Mouse (Mus musculus) MEL (cell line): ENCODE results near the gene Zbtb20.

ENCODE experiments used
- BHLHE40 ChIP-seq: IDR thresholded peaks from 2 replicates; pipeline ENCODE4 v1.6.1; 2012; ENCODE audit warnings: low read depth, mild to moderate bottlenecking, inconsistent platforms, low read length, improper control_type of control experiment, borderline replicate concordance
- CHD2 ChIP-seq: IDR thresholded peaks from 2 replicates; pipeline ENCODE4 v1.6.1; 2011; ENCODE audit warnings: low read length, improper control_type of control experiment
- CTCF ChIP-seq, 3 experiments: IDR thresholded peaks in 2 of 3; conservative IDR thresholded peaks in 1 of 3; 2 replicates each; pipeline ENCODE4 v1.5.1; 2011 to 2012; ENCODE audit warnings: low read length in 3 of 3, low read depth in 2 of 3, mild to moderate bottlenecking in 2 of 3, improper control_type of control experiment in 1 of 3, inconsistent platforms in 1 of 3, mixed read lengths in 1 of 3, moderate library complexity in 1 of 3; ENCODE audit not compliant: control insufficient read depth in 1 of 3, insufficient read depth in 1 of 3, poor library complexity in 1 of 3, severe bottlenecking in 1 of 3
- ELF1 ChIP-seq: IDR thresholded peaks from 2 replicates; pipeline ENCODE4 v1.6.1; 2014; ENCODE audit warnings: low read depth, mild to moderate bottlenecking, inconsistent platforms, low read length, improper control_type of control experiment, moderate library complexity
- EP300 ChIP-seq, 2 experiments: IDR thresholded peaks; 2 replicates each; pipeline ENCODE4 v1.6.1; 2011; ENCODE audit warnings: improper control_type of control experiment in 2 of 2, low read length in 2 of 2, low read depth in 1 of 2, mild to moderate bottlenecking in 1 of 2
- GATA1 ChIP-seq: IDR thresholded peaks from 2 replicates; pipeline ENCODE4 v1.6.1; 2011; ENCODE audit warnings: low read depth, low read length, improper control_type of control experiment
- HCFC1 ChIP-seq: IDR thresholded peaks from 2 replicates; pipeline ENCODE4 v1.6.1; 2012; ENCODE audit warnings: low read depth, mild to moderate bottlenecking, inconsistent platforms, low read length, improper control_type of control experiment, moderate library complexity
- POLR2A ChIP-seq, 2 experiments: IDR thresholded peaks; 2 replicates each; pipeline ENCODE4 v1.6.1; 2011 to 2012; ENCODE audit warnings: low read length in 2 of 2, mild to moderate bottlenecking in 2 of 2, control low read depth in 1 of 2, improper control_type of control experiment in 1 of 2, low read depth in 1 of 2, moderate library complexity in 1 of 2; ENCODE audit not compliant: control insufficient read depth in 1 of 2, insufficient read depth in 1 of 2, poor library complexity in 1 of 2
- POLR2AphosphoS5 ChIP-seq: IDR thresholded peaks from 2 replicates; pipeline ENCODE4 v1.6.1; 2012; ENCODE audit warnings: low read depth, borderline replicate concordance, mild to moderate bottlenecking, inconsistent platforms, low read length, moderate library complexity, mixed read lengths
- TAL1 ChIP-seq: IDR thresholded peaks from 2 replicates; pipeline ENCODE4 v1.6.1; 2012; ENCODE audit warnings: mild to moderate bottlenecking, inconsistent platforms, low read length, moderate library complexity, mixed read lengths
- TCF12 ChIP-seq: IDR thresholded peaks from 2 replicates; pipeline ENCODE4 v1.6.1; 2014; ENCODE audit warnings: low read depth, mild to moderate bottlenecking, inconsistent platforms, low read length, improper control_type of control experiment, moderate library complexity

GRCm38 (mm10) chr16:42872101-42872500, 3.6 kb upstream of the Zbtb20 start:
- TF ChIP-seq TAL1 (no peak), CTCF (IDR thresholded peaks at IDR 0.05 in 2 of 3, conservative IDR thresholded peaks at IDR 0.05 in 1 of 3; ENCODE audit: control insufficient read depth in 1 of 3, insufficient read depth in 1 of 3, low read depth in 2 of 3, low read length in 3 of 3, poor library complexity in 1 of 3, severe bottlenecking in 1 of 3) (no peak), BHLHE40 (no peak), ELF1 (no peak), HCFC1 (no peak), POLR2A (IDR thresholded peaks at IDR 0.05; ENCODE audit: control insufficient read depth in 1 of 2, insufficient read depth in 1 of 2, low read depth in 1 of 2, low read length in 2 of 2, poor library complexity in 1 of 2) (no peak), GATA1 (no peak), POLR2AphosphoS5 (no peak), EP300 (IDR thresholded peaks at IDR 0.05; ENCODE audit: low read depth in 1 of 2, low read length in 2 of 2) (no peak), TCF12 (no peak), CHD2 (no peak)
